Mouse (Mus musculus): ENCODE data around the gene Actr5.

DNA sequence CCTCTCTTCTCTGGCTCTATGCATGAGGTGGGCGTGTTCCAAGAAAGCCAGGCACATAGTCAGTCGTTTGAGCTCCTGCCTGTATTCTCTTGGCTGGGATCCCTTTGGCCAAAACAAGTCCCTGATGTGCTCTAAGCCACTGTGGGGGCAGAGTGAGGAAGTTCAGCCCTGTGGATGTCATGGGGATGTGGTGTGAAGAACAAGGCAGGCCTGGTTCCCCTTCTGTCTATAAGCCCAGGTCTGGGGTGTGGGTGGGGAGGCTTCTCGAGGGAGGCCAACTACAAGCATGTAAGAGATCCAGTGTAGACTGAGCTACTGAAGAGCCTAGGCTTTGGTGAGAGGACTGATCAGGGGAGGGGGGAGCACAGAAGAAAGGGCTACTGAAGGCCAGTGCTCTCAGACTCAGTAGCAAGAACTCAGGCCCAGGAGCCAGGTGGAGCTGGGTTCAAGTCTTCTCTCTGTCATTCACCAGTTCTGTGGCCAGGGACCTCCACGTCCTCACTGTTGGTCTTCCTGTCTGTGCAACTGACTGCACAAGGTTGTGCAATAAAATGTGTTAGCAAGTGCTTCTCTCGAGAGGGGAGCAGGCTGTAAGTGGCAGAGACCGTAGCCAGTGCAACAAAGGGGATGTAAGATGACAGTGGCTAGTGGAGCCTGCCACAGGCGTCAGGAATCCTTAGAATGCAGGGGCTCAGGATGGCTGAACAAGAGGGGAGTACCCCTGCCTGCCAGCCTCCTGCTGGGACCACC, 26.6 kb downstream of the Actr5 start:
- TF ChIP-seq CTCF (IDR thresholded peaks at IDR 0.05; ENCODE audit: low read depth, low read length) = no peak
- TF ChIP-seq POLR2A (IDR thresholded peaks at IDR 0.05; ENCODE audit: borderline replicate concordance, low read depth, low read length) = no peak
